Mouse (Mus musculus) brain, embryonic 14.5 days (tissue): Measurements from ENCODE around the gene Entpd8.

Source experiments
- CTCF ChIP-seq: fragments of 200-500 bp; IDR thresholded peaks from 2 replicates; pipeline ENCODE4 v1.5.1; 2012; ENCODE audit warnings: inconsistent platforms, mild to moderate bottlenecking, moderate library complexity, borderline replicate concordance; ENCODE audit not compliant: insufficient read depth, insufficient read length; ENCODE audit errors: extremely low read depth
- POLR2A ChIP-seq: fragments of 200-500 bp; IDR thresholded peaks from 2 replicates; pipeline ENCODE4 v1.6.1; 2012; ENCODE audit warnings: mild to moderate bottlenecking, inconsistent platforms, borderline replicate concordance; ENCODE audit not compliant: poor library complexity, insufficient read depth, insufficient read length, severe bottlenecking; ENCODE audit errors: extremely low read depth

DNA sequence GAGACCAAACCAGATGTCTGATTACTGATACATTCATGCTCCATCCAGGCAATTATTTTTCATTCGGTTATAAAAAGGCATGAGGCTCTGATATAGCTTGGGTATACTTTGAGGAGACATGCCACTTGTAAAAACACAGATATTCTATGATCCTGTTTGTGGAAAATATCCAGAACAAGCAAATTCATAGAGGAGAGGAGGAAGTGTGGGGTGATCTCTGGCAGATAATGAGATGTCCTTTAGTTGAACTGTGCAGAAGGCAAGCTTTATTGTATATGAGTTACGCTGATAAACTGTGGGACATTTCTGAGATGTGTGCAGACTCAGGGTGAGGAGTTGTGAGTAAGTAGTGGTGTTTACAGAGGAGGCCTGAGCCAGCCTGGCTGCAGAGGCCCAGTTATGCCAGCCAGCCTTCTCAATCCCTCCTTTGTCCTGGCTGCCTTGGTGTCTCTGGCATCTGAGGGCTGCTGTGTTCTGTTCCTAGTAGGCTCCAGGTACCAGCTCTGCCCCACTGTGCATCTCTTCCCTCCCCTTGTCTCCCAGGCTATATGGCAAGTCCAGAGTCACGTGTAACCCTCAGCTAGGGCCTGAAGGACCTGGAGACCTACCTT, 18.0 kb downstream of the Entpd8 start:
- TF ChIP-seq POLR2A: no peak
- no peak for TF ChIP-seq CTCF
